Mouse (Mus musculus) heart, embryonic 16.5 days (tissue): ENCODE results near the gene Magt1. TPM values are rescaled to one million over a fixed set of nuclear protein-coding genes. Genes with fewer than 3 reads are reported as not detected.
A peak's percentile ranks its signal among the peaks of the same experiment; 100 is the strongest.
"Not testable (repeated sequence)": the region's sequence is repeated elsewhere in the genome, so short reads cannot be mapped to it uniquely, and the experiment has no call there.

Experiments
- ATAC-seq: fragments of 200-750 bp; cut with Nextera tagmentation; replicated peaks from 2 replicates; pipeline ENCODE4 v1.8.0; 2017; ENCODE audit warnings: moderate number of reproducible peaks; ENCODE audit not compliant: insufficient read depth, low FRiP score; ENCODE audit errors: extremely low read depth
- H3K27ac ChIP-seq: fragments of 300-500 bp; sonication (generic); 2 replicates; pipeline ENCODE4 v1.5.1; 2014; ENCODE audit warnings: mild to moderate bottlenecking, low read length, control low read depth, moderate library complexity
- H3K27me3 ChIP-seq: fragments of 300-500 bp; sonication (generic); 2 replicates; pipeline ENCODE4 v1.6.1; 2014; ENCODE audit warnings: low read length, mixed read lengths; ENCODE audit not compliant: control insufficient read depth, insufficient read depth
- H3K36me3 ChIP-seq: fragments of 300-500 bp; sonication (generic); 2 replicates; pipeline ENCODE4 v1.6.1; 2014; ENCODE audit not compliant: control insufficient read depth, insufficient read depth
- H3K4me1 ChIP-seq: fragments of 300-500 bp; sonication (generic); 2 replicates; pipeline ENCODE4 v1.6.1; 2014; ENCODE audit warnings: low read length, mixed read lengths; ENCODE audit not compliant: control insufficient read depth, insufficient read depth
- H3K4me2 ChIP-seq: fragments of 300-500 bp; sonication (generic); 2 replicates; pipeline ENCODE4 v1.6.1; 2014; ENCODE audit warnings: low read depth, mild to moderate bottlenecking, control low read depth, low read length
- H3K4me3 ChIP-seq: fragments of 300-500 bp; sonication (generic); 2 replicates; pipeline ENCODE4 v1.5.1; 2014; ENCODE audit warnings: mild to moderate bottlenecking, control low read depth, low read length
- H3K9ac ChIP-seq: fragments of 300-500 bp; sonication (generic); 2 replicates; pipeline ENCODE4 v1.6.1; 2014; ENCODE audit warnings: low read length, control low read depth
- H3K9me3 ChIP-seq: fragments of 300-500 bp; sonication (generic); replicated peaks from 2 replicates; pipeline ENCODE4 v1.6.1; 2016; ENCODE audit warnings: low read length; ENCODE audit not compliant: control insufficient read depth
- WGBS: fragments of 180-500 bp; shearing (Covaris S2); extraction: QIAGEN DNeasy Blood & Tissue Kit; methylation state at CpG from one replicate; pipeline ENCODE4 v1.1.7; 2014; 5-methylcytosine and 5-hydroxymethylcytosine counted together
- polyA plus RNA-seq: library from polyadenylated mRNA; unstranded; fragments of >200 nt; fragmentation: Nextera tagmentation; extraction: Ambion mirVana; gene quantifications from 2 replicates; pipeline ENCODE4 v1.2.1, GENCODE M21; 2015

The Magt1 gene
- polyA plus RNA-seq, 1 experiment from 2014 or later: 43.5 TPM

DNA sequence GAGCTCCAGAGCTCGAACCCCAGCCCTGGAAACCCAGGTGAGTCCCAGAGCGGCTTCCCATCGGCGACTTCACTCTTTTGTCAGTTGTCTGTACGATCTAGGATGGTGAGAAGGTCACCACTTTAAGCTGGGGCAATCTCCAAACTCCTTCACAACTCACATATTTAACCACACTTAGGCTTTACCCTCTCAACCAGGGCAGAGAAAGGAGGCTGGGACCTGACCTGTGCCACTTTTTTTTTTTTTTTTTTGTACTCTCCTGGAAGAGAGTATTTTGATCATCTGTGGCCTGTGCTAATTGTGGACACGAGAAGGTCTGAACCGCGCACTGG lies 15.6 kb upstream of the Magt1 start:
- Histone ChIP-seq H3K4me3 (peak overlapping the region; percentile 67), H3K9me3 (no peaks in the 10 kb centered on the region), H3K27ac (peak overlapping the region; percentile 83), H3K36me3 (peaks cover 2% of the 10 kb centered on the region; the same call in 1 of the 2 replicates), H3K27me3 (no peaks in the 10 kb centered on the region), H3K4me2 (peak overlapping the region; percentile 58), H3K4me1 (0 out of 2 replicates have a peak, but pooled peaks cover 3% of the 10 kb centered on the region), H3K9ac (peak overlapping the region; percentile 79)
- WGBS: 18% methylated on average over 8 of the region's 8 CpGs
- ATAC-seq: no peak; the same call in 1 of the 2 replicates

DNA sequence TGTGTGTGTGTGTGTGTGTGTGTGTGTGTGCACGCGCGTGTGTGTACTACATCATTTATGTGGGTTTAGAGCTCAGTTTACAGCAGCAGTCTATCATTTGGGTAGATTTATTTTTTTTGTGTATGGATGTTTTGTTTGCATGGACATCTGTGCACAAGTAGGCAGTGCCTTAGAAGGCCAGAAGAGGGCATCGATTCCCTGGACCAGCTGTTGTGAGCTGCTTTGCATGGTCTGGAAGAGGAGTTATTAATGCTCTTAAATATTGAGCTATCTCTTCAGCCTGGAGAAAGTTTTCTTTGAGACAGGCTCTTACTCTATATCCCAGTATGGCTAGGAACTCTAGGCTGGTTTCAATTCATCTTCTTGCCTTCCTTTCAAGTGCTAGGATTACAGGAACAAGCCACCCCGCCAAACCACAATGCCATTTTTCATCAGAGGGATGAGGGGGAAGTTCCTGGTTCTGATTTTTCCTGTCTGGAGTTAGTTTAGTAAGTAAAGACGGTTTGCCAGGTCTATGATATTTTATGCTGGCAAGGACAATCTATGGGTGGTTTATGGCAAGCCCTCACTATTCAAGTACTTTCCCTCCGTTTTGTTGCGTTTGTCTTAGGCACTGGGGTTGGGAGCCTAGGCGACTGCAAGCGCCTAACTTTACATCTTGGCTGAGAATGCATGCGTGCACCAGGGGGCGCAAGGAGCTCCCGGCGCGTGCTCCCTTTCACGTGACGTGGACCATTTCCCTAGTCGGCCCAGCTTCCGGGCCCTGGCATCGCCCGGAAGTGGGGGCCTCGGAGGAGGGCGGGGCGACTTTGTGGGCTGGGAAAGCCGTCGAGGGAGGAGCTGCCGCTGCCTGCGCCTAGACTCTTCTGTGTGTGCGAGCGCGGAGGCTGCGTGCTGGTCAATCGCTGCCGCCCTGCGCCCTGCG lies 15.0 kb upstream of the Magt1 start, which contains the start of gene Atp7a:
Atp7a (plus strand) TSS at position 859 of the 925 bp plus-strand sequence.
- Histone ChIP-seq H3K9ac (peak within 1 kb of the TSS; percentile 79), H3K4me3 (peak within 1 kb of the TSS; percentile 67), H3K27ac (peak within 1 kb of the TSS; percentile 83), H3K27me3 (no peaks in the 10 kb centered on the region), H3K4me2 (peak within 1 kb of the TSS; percentile 60), H3K36me3 (peaks cover 5% of the 10 kb centered on the region; the same call in 1 of the 2 replicates), H3K9me3 (no peaks in the 10 kb centered on the region), H3K4me1 (0 out of 2 replicates have a peak, but pooled peaks cover 2% of the 10 kb centered on the region)
- 15% methylated on average over 36 of the region's 36 CpGs for WGBS
- peak; percentile 97 for ATAC-seq

DNA sequence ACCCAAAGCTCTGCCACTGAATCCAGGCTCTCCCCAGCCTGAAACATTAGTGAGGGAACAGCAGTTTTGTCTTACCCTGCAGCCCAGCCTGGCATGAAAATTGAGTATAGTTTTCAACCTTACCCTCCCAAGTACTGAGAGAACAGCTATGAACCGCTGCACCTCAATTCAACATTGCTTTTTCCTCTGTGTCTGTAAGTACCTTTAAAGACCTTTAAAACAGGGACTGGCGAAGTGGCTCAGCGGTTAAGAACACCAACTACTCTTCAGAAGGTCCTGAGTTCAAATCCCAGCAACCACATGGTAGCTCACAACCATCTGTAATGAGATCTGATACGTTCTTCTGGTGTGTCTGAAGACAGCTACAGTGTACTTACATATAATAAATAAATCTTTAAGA lies 5.8 kb upstream of the Magt1 start:
- H3K4me1 ChIP-seq: peaks cover 2% of the 10 kb centered on the region
- no peaks in the 10 kb centered on the region for H3K27me3 ChIP-seq
- peaks cover 8% of the 10 kb centered on the region; the same call in 1 of the 2 replicates for H3K36me3 ChIP-seq
- peak overlapping the region; percentile 48 for H3K4me3 ChIP-seq
- no peak overlapping the region for H3K27ac ChIP-seq
- H3K9ac ChIP-seq: no peak overlapping the region
- H3K9me3 ChIP-seq: no peaks in the 10 kb centered on the region
- H3K4me2 ChIP-seq: peak overlapping the region; percentile 60
- ATAC-seq: no peak
- WGBS: 79% methylated on average over 4 of the region's 4 CpGs

DNA sequence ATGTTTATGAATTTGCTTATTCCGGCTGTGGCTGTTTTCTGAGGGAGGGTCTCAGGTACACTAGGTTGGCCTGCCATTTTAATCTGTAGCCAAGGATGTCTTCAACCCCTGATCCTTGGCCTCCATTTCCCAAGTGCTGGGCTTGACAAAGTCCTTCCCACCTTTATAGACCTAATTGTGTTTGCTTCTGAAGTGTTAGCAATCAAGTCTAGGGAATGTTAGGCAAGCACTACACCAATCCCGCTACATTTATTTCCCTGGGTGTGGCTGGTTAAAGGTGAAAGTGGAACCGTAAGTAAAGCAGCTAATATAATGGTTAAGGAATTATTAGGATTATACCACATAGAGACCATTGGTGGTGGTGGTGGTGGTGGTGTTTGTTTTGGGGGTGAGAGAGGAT lies 5.4 kb upstream of the Magt1 start:
- ATAC-seq: no peak
- Histone ChIP-seq H3K9me3 (no peaks in the 10 kb centered on the region), H3K27me3 (no peaks in the 10 kb centered on the region), H3K4me3 (peak overlapping the region; percentile 48), H3K27ac (no peak overlapping the region), H3K36me3 (peaks cover 7% of the 10 kb centered on the region; the same call in 1 of the 2 replicates), H3K9ac (peak overlapping the region; percentile 82), H3K4me2 (peak overlapping the region; percentile 60), H3K4me1 (peaks cover 6% of the 10 kb centered on the region)
- 78% methylated on average over 3 of the region's 3 CpGs for WGBS

DNA sequence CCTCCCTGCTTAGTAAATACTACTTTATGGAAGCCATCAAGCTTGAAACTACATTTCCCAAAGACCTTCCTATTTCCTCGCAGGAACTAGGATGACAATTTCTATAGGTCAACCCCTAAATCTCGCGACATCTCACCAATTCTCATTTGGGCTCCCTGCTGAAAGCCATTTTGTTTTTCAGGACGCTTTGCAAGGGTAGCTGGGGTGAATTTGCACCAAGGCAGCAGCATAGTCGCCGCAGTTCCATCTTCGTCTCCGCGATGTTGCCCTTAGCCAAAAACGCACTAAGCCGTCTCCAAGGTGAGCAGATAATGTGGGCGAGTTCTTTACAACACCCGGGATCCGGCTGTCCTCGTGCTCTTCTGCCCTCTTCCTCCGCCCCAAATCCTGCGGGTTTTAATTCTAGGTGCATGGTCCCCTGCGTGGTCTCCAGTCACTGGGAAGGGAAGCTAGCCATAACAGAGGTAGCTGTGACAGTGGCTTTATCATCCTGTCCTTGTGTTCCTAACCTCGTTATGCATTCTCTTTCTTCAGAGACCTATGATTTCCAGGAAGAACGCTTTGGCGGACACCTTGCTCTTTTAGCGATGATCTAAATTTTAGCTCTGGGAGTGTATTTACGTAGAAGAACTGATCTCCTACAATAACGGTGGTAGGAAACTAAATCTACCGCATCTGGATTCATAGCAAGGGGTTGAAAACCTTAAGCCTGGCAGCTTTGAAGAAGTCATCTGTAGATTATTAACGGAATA lies 4.0 kb upstream of the Magt1 start, which contains the start of gene Cox7b:
Cox7b (plus strand) TSS at position 130 of the 752 bp plus-strand sequence.
- Histone ChIP-seq H3K27me3 (no peaks in the 10 kb centered on the region), H3K9me3 (no peaks in the 10 kb centered on the region), H3K36me3 (0 out of 2 replicates have a peak, but pooled peaks cover 2% of the 10 kb centered on the region), H3K4me2 (peak within 1 kb of the TSS; percentile 53), H3K4me3 (peak within 1 kb of the TSS; percentile 73), H3K27ac (peak within 1 kb of the TSS; percentile 92), H3K4me1 (peaks cover 6% of the 10 kb centered on the region), H3K9ac (peak within 1 kb of the TSS; percentile 82)
- 11% methylated on average over 26 of the region's 26 CpGs for WGBS
- 0 out of 2 replicates have a peak, but pooled peaks have one; percentile 15 for ATAC-seq

DNA sequence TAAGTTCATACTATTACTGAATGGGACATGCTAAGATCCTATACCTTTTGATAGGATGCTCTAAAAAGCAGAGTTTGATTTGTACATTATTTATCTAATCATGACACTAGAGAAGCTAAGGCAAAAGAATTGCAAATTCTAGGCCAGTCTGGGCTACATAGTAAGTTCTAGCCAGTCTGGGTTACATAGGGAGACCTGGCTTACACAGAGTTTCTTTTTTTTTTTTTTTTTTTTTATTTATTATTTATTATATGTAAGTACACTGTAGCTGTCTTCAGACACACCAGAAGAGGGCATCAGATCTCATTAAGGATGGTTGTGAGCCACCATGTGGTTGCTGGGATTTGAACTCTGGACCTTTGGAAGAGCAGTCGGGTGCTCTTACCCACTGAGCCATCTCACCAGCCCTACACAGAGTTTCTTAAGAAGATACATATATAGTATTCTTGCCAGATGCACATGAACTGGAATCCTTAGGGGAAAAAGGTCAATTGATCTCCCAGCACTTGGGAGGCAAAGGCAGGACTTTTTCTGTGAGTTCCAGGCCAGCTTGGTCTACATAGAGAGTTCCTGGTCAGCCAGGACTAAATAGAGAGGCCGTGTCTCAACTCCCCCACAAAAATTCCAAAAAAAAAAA lies 3.2 kb upstream of the Magt1 start:
- Histone ChIP-seq H3K4me2 (peak overlapping the region; percentile 53), H3K4me1 (peaks cover 10% of the 10 kb centered on the region)
- H3K9me3 ChIP-seq, H3K27me3 ChIP-seq, H3K9ac ChIP-seq, H3K4me3 ChIP-seq, H3K36me3 ChIP-seq, H3K27ac ChIP-seq, ATAC-seq: not testable (repeated sequence)
- WGBS: 58% methylated on average over 2 of the region's 2 CpGs

DNA sequence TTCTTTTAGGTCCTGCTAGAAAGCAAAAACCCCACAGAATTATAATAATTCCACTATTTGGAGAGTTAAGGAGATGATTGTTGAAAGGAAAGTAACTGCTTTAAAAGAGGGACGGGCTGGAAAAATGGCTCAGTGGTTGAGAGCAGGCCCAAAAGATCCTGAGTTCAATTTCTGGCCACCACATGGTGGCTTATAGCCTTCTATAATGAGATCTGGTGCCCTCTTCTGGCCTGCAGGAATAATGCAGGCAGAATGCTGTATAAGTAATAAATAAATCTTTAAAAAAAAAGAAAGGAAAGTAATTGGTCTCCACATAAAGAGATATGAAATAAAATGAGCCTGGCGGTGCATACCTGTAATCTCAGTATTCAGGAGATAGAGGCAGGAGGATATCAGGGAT lies 1.5 kb upstream of the Magt1 start:
- Histone ChIP-seq H3K4me3 (no peak overlapping the region), H3K36me3 (no peaks in the 10 kb centered on the region), H3K9me3 (no peaks in the 10 kb centered on the region), H3K4me1 (peaks cover 12% of the 10 kb centered on the region), H3K27ac (no peak overlapping the region), H3K4me2 (no peak overlapping the region), H3K27me3 (no peaks in the 10 kb centered on the region), H3K9ac (no peak overlapping the region)
- 28% methylated on average over 2 of the region's 2 CpGs for WGBS
- no peak for ATAC-seq

DNA sequence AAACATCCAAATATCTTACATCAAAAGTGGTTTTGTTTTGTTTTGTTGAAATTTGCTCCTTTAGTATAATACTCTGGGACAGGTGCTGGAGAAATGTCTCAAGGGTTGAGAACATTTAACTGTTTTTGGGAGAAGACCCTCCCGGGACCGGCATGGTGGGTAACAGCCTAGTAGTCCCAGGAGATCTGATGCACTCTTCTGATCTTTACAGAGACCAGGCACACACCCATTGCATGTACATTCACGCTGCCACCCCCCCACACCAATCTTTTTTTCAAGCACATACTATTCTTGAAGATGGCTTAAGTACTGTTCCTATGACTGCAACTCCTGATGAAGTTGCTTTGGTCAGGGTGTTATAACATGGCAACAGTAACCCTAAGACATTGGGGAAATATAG lies 853 bp upstream of the Magt1 start:
- peak overlapping the region; percentile 88 for H3K27ac ChIP-seq
- peaks cover 12% of the 10 kb centered on the region for H3K4me1 ChIP-seq
- peak overlapping the region; percentile 63 for H3K4me2 ChIP-seq
- H3K27me3 ChIP-seq: no peaks in the 10 kb centered on the region
- H3K9ac ChIP-seq: peak overlapping the region; percentile 56; the same call in 1 of the 2 replicates
- H3K36me3 ChIP-seq: no peaks in the 10 kb centered on the region
- H3K4me3 ChIP-seq: peak overlapping the region; percentile 38
- ATAC-seq: no peak
- 72% methylated on average over 3 of the region's 3 CpGs for WGBS
- H3K9me3 ChIP-seq: no peaks in the 10 kb centered on the region
